Mouse (Mus musculus): ENCODE data around the gene Plce1. TPM values are rescaled to one million over a fixed set of nuclear protein-coding genes. Genes with fewer than 3 reads are reported as not detected.

Gene Plce1
- total RNA-seq (2022) = 10 to 100 TPM; 15.0 to 19.5 (median 17.7) TPM

DNA sequence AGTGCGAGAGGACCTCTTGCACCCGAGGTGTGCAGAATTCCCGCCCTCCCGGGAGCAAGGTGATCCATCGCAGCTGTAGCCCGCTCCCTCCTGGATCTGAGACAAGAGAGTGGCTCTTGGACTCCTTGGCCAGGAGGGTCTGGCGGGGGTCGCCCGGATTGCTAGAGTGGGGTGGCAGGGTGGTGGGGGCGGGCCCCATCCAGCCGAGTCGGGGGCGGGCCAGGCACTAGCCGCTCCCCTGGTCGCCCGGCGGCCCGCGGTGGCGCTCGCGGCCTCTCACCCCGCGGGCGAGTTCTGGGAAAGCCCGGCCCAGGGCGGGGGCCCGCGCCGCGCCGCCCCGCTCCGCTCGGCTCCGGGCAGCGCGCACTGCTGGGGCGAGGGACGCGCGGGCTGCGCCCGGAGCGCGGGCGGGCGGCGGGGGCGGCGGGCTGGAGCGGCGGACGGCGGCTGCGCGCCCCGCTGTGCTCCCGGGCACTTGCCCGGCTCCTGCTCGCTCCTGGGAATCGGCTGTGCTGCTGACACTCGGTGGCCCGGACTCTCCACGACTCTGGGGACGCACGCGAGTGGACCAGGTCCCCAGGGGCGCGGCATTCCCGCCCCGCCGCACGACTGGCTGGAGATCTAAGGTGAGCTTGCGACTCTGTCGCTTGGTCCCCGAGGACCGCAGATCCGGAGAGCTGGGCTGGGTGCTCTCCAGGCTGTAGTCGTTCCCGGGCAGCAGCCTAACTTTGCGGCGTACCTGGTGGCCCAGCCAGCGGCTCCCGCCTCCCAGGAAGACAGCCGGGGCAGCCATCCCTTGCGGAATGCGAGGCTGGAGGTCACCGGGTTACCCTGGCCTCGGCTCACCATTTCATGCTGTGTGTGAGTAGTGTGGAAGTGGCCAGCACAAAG is at the start of gene Plce1:
Gene Plce1, plus strand, starts transcription at position 379 of the 891 bp plus-strand sequence.
- no peak for DNase-seq (ENCODE audit: low spot score)

DNA sequence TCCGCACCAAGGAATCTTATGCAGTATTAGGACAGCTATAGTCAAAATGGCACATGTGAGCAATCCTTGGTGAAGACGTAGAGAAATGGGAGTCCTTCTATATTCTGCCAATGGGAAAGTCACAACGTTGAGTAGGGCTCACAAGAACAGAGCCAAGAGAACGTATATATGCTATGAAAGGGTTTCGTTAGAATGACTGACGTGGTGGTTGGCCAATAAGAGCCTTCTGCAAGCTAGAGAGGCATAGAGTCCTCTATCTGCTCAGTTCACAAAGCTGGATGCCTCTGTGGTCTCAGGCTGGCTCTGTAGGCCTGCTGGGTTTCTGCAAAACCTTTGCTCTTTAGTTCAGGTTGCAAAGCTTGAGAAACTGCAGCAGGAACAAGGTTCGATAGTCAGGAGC is 49.6 kb upstream of the Plce1 start:
- no peak for DNase-seq (ENCODE audit: low spot score)

DNA sequence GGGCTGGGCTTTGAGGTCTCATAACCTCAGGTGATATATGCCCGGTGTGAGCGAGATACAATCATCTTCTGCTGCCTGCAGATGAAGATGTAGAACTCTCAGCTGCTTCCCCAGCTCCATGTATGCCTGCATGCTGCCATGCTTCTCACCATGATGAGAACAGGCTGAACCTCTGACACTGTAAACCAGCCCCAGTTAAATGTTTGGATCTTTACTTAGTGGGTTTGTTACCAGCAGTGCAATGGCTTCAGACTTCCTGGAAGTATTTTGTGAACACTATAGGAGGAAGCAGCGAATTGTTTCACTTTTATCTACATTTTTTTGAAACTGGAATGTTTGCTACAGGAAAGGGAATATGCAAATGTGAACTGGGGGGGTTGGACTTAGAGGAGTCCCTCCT is 48.9 kb upstream of the Plce1 start:
- no peak for DNase-seq (ENCODE audit: low spot score)

DNA sequence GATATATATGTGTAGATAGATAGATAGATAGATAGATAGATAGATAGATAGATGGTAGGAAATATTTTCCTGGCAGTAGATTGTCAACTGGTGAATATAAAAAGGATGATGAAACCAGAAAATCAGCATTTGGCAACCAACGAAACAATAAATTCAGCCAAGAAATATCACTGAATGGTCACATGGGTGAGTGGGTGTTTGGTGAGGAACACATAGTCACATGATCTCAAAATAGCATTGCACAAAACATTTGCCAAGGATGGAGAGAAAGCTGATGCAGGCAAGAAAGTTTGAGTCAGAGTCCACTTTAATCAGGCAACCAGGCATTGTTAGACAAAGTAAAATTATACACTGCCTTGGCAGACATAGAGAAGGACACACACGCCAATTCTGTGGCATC is 47.5 kb upstream of the Plce1 start:
- peak; percentile 34 for DNase-seq (ENCODE audit: low spot score)

DNA sequence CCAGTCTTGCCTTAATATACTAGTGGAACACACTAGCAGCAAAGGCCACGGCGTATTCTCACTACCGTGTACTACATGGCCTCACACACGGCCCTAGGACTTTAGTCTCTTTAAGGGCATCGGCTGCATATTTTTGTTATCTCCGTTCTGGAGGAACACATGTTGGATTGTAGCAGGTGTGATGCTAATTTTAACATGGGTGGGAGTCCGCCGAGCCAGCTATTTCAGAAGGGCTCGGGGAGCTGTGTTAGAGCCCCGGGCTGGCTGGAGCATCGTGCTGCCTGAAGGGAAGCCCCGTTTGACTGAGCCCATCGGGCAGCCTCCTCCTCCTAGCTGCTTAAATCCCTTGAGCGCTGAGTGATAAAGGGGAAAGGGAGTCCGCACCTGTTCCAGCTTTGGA is 45.7 kb upstream of the Plce1 start:
- no peak for DNase-seq (ENCODE audit: low spot score)

DNA sequence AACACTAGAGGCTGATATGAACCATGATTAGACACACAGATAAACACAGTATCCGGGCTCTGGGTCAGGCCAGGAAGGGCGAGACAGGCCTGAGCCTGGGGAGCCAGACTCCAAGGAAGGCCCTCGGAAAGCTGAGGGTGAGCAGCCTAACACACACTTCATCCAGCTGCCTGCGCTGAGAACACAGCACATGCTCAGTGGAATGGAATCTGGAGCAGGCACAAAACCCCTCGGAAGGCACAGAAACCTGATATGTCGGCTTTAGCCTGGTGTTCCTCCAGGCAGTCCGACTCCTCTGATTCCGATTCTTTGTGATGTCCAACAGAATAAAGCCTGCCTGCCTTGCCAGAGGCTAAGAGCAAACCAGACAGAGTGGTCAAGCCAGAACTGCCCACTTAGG is 39.0 kb upstream of the Plce1 start:
- no peak for DNase-seq (ENCODE audit: low spot score)

DNA sequence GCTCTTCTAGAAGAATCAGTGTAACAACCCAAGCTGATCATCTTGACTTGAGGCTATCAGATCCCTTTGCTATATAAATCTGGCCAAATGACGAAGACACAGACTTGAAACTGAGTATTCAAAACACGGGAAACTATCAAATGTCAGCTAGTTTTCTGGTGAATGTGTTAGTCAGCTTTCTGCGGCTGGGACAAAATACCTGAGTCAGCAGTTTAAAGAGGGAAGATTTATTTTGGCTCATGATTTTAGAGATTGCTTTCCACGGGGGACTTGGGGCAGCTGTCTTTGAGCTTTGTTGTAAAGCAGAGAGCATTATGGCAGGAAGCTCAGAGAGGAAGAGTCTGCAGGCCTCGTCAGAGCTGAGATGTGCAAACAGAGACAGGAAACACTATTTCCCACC is 35.2 kb upstream of the Plce1 start:
- DNase-seq (ENCODE audit: low spot score) = no peak

DNA sequence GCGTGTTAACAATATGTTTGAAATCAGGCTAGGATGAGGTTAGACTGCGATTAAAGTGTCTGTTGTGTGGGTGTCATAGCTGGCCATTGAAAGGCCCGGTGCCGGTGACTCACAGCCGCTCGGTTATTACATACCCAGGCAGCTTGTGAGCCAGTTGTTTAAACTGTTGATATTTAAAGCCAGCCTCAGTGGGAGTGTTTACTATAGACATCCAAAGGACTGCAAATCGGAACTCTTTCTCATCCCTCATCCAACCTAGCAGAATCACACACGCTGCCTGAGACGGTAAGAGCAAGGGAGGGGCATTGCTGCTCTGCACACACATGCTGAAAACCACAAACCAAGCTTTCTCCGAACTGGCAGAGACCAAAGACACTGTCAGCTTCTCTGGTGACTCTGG is 25.7 kb upstream of the Plce1 start:
- DNase-seq (ENCODE audit: low spot score) = no peak

DNA sequence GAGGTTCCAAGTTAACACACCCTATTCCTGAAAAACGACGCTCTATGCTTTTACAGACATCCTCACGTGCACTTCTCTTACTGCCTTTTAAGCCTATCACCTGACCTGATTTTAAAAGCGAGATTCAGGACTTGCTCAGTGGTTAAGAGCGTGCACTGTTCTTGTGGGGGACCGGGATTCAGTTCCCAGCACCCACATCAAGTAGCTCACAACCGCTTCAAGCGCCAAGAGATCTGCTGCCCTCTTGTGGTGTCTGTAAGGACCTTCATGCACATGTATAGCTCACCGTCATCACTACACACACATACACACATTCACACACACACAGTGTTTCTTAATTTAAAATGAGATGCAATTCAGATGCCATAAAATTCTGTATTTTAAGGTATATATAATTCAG is 21.9 kb upstream of the Plce1 start:
- no peak for DNase-seq (ENCODE audit: low spot score)

DNA sequence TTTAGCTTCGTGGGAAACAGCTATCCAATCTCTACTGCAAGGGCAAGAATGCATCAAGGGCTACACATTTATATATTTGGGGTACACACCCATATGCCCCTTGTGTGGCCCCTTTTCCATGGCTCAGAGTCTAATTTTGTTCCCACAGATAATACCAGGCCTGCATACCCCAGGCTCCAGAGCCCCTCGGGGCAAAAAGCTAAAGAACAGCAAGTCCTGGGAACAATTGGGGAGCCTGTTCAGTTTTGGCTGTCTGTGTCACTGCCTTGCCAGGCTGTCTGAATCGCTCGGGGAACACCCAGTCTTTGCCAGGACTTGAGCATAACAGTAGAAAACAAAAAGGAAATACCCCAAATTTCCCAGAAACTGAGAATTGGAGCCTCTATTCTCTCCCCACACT is 20.2 kb upstream of the Plce1 start:
- no peak for DNase-seq (ENCODE audit: low spot score)

DNA sequence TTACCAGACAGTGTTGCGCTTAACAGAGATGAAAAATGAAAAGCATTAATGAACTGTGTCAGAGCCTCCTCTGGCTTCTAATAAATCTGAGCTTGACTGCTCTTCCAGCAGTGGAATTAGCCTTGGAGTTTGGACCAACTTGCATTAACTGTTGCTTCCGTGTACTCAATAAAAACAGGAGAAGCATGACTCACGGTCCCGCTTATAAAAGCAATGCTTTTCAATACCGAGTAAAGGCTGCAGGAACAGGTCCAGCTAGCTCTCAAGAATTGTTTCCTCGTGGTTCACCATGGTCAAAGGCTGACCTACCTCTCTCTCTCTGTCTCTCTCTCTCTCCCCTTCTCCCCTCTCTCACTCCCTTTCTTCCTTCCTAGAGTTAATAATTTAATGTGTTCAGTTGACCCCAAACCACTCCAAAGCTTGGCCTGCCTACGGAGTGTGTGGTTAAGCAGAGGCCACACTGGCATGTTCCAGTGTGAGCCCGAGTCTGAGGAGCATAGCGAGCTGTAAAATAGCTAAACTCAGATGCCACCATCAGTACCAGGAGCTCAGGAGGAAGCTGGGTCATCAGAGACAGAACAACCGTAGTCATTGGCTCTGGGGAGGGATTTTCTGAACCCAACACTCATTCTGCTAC is 10.5 kb upstream of the Plce1 start:
- no peak for DNase-seq (ENCODE audit: low spot score)

DNA sequence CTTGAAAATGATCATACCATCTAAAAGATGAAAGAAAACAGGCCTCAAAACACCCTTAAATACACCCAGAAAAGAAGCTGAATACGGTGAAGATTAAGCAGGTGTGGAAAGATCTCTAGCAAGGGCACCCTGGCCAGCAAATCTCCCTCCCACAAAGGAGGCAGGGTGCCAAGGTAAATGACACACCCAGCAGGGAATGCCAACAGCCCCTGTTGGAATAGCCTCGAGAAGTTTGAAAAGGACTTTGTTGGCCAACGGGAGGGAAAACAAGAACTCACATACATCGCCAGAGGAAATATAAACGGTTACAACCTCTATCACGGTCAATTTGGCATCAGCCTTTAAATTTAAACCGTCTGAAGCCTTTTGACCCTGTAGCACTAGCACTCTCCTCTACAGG is 5.5 kb upstream of the Plce1 start:
- no peak for DNase-seq (ENCODE audit: low spot score)

DNA sequence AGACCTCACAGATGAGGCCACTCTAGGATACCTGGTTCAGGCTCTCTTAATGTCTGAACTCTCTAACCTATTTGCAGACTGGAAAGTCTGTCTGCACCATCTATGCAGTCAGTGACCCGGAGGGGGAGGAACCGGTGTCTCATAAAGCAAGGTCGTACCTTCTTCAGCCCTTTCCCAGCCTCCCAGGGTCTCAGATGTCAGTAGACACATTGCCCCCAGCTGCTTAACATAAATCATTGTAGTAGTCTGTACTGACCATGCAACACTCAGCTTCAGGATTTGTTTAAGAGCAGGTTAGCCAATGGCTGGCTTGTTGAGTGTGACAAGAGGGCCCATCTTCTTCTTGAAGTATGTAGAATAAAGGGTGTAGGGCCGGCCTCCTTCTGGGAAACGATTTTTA is 2.6 kb upstream of the Plce1 start:
- no peak for DNase-seq (ENCODE audit: low spot score)

DNA sequence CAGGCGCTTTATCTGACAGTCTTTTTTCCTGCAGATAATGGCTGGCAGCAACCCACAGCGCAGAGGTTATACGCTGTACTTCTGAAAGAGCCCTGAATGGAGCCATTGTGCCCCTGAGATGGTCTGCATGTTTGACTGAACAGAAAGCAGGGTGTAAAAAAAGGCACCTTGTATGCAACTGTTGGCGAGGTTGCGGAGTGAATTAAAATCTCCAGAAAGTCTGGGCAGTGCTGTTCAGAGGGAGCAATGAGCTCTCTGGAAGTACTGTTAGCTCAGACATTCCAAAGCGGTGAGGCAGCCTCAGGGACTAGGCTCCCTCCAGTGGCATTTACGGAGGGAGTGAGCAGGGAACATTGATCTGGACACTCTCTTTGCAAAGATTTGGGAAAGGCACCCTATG is 2.0 kb upstream of the Plce1 start:
- peak; percentile 53 for DNase-seq (ENCODE audit: low spot score)

DNA sequence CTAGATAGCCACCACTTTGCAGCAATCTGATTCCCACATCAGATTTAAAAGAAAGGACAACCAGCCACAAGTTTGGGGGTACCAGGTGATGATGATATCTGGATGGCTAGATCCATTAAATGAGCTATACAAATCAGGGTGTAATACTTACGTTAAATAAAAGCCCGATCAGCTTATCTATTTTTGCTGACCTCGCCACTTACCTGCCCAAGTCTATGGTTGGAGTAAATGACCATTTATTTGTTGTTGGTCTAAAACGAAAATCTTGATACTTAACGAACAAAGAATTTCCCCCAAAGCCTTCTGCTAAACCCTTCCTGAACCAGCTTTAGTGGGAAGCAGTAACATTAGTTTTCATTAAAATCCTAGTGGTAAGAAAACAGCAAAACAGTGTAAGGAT is 1.4 kb upstream of the Plce1 start:
- DNase-seq (ENCODE audit: low spot score) = no peak

DNA sequence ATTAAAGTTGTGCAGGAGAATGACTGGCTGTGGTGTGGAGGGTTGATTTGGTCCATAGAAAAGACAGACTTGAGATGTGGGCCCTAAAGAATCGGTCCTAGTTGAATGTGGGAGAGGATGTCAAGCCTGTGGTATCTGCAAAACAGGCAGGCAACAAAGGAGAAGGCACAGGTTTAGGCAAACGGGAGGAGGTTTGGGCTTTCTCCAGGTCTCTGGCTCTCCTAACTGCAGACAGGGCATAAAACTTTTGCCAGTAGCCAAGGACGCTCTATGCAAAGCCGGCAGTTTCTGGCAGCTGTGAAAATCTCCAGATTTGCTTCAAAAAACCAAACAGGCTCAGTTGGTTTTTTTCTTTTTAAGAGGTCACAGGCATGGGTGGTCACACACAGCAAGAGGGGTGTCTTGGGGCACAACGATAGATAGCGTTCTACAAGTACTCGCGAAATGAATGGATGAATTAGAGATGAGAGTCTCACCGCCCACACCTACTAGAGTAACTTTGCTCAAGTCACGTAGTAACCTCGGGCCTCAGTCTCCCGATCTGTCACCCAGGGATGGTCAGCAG is 671 bp upstream of the Plce1 start:
- no peak for DNase-seq (ENCODE audit: low spot score)

DNA sequence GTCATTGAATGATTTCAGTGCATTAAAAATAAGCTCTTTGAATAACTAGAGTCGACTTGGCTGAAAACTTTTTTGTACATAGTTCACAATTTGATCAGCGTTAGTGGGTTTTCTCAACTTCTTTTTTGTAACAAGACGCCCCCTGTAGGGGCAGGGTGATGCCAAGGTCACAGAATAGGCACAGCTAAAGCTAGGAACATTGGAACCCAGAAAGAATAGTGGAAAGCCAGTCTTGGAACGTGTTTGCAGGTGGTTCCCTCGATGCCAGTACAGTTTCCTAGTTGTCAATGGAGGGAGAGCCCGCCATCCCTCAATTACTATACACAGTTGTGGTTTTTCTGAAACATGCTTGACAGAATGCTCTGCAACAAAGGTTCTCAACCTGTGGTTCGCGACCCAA is 997 bp downstream of the Plce1 start:
- DNase-seq (ENCODE audit: low spot score) = no peak

DNA sequence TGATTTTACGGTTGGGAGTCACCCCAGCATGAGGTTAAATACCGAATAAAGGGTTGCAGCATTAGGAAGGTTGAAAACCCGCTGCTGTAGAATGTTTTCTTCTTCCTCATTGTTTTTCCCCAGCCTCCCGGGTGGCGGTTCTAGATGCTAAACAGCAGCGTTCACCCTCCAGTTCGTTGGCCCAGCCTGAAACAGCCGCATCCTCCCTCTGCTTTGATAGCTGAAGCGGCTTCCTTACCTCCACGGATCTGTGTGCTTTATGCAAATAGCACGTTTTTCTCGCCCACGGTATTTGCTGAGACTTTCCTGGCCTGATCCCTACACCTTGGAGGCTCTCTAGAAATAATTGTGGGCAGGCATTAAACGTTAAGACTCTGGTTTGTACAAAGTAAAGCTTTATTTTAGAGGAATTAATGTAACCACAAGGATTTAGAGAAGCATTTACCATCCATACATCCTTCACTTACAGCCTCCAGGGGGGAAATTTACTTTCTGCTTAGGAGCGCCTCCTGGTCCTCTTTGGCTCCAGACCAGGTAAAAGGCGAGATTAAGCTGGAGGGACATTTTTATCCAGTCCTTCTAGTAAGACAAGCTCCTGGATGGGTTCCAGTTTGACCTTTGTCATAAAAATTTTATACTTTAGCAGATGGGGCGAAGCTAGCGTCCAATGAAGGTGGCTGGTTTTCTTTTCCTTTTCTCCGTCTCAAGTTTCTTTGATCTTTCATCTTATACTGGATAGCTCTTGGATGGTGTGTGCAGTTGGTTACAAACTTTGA is 1.7 kb downstream of the Plce1 start:
- no peak for DNase-seq (ENCODE audit: low spot score)

DNA sequence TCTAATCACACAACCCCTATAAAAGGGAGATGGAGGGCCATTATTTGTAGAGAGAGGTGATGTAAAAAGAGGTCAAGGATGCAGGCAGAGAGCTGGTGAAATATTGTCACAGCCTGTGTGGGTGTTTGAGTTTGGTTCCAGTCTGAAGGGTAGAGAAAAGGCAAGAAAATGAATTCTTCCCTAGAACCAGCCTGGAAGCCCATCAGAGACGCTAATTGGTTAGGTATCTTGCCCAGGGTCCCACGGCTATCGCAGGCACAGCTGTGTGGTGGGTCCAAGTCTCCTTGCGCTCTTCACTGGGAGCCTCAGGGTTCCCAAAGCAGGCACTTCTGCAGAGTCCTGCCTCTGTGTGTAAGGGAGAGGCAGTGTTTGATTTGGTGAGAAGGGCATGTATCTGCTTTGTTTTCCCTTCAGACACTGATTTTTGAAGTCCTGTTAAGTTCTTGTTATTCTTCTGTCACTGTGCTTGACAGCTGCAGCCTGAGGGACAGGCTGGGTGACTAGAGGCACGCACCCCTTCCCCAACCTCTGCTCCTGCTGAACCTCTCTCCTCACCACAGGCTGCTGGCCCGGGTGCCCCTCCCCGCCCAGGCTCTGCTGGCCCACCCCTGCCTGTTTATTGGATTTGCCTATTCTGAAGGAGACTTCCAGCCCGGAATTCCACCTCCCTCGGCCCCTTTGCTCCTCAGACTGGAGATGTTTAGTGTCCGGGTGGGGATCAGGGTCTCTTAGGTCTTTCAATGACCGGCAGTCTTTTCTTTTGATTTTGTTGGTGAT is 5.1 kb downstream of the Plce1 start:
- no peak for DNase-seq (ENCODE audit: low spot score)

DNA sequence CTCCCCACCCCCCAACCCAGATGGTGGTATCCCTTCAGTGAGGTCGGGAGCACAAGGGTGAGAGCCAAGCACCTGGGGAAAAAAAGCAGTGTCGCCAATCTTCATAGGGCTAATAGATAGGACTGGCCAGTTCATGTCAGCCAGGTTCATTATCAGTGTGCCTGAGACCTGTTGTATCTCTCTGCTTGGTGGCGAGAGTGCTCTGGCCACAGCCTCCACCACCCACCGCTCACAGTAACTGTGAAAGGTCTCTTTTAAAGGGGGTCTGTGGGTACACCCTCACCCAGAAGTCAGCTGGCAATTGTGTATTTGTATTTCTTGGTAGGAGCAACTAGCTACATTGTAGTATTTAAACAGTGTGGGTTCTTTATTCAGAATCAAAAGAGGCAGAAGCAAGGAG is 6.6 kb downstream of the Plce1 start:
- no peak for DNase-seq (ENCODE audit: low spot score)

DNA sequence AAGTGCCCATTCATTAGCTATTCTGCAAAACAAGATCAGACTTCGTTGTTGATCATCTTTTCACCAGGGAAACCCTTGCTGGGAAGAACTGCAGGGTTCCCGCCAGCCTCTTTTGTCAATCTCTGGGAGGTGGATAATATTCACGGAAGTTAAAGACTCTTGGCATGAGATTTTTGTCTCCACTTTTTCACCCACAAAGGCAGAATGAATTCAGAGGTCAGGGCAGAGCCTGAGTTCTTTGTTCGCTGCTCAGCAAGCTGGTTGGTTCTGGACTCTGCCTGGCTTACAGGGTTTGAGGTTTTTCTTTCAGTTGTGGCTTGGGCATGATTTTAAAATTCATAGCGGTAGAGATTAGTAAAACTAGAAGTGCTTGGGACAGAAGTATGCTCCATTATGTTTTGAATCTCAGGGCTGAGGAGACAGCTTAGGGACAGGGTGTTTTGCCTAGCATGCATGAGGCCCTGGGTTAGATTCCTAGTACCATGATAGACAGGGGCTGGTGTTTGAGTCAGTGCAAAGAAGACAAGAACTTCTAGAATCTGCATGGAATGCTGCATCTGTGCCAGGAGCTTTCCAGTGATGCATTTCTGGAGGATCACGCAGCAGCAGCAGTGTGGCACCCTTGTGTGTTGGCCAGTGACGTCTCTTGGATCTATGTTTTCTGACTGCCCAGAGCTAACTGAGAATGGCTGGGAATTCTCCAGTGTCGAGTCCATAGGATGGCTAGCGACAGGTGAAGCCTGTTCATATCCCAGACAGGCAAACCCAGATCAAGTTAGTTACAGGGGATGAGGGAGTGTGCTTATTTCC is 7.4 kb downstream of the Plce1 start:
- DNase-seq (ENCODE audit: low spot score) = no peak
